Mouse (Mus musculus) testis, adult 2 months (tissue): ENCODE measurements around the gene Slc9a8.

Experiments
- CTCF ChIP-seq: fragments of 200-500 bp; IDR thresholded peaks from 2 replicates; pipeline ENCODE4 v1.5.1; 2012; ENCODE audit warnings: low read depth, mild to moderate bottlenecking, inconsistent platforms, low read length, moderate library complexity; ENCODE audit not compliant: control insufficient read depth, insufficient read depth, insufficient replicate concordance
- POLR2A ChIP-seq: fragments of 200-500 bp; IDR thresholded peaks from 2 replicates; pipeline ENCODE4 v1.6.1; 2012; ENCODE audit warnings: low read depth, mild to moderate bottlenecking, inconsistent platforms, low read length, moderate library complexity; ENCODE audit not compliant: control insufficient read depth

DNA sequence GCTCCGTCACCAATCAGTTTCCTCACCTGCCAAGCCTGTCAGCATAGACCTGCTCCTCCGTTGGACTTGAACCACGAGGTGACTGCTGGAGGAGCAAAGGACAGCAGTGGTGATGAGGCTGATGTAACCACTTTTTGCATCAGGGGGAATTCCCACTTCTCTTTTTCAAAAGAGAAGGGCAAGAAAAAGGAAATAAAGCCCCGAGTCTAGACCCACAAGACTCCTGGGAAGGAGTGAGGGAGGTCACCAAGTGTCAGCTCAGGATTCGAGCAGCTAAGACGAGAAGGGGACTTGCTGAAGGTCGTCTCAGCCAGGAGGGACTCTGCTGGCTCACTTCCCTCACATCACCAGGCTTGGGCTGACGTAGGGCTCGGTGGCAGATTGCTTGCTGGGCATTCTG, 46.4 kb upstream of the Slc9a8 start:
- TF ChIP-seq POLR2A = no peak
- no peak for TF ChIP-seq CTCF
